Mouse (Mus musculus): ENCODE measurements around the gene Commd1. TPM values are rescaled to one million over a fixed set of nuclear protein-coding genes. Genes with fewer than 3 reads are reported as not detected.

Gene Commd1
- polyA plus RNA-seq (2014; fragmentation: Illumina TruSeq; extraction: RNeasy Lipid Tissue Mini Kit (QIAGEN cat#74804)) = 51.0 TPM

DNA sequence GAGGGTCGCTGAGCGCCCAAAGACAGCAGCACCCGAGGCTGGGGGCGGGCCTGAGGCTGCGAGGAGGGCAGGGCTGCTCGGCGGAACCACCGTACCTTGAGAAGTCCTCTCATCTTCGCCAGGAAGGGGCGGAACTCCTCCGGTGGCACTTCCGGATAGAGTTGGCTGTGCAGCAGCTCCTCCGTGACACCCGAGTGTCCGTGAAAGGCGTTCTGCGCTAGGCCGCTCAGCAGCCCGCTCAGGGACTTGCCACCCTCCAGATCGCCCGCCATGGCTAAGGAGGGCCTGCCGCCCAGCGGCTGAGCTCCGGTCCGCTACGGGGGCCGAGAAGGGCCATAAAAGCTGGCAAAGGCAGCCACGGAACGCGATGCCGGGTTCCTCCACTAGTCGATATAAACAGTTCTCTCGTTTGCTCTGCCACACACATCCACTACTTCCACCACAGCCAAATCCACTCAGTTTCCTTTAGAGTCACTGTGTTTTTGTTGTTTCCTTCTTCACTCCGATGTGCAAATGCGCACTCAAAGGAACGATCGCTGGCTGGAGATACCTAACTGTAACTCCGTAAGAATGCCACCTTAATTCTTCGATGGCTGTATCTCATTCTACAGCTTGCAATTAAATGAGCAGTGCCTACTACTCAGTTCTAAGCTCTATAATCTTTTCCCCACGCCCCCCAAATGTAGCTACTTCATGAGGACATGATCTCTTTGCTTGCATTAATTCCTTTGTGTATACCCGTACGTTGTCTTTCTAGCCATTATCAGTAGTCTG lies at the start of gene Commd1, which contains the start of gene Gm28048:
Gene Commd1 (minus strand): TSS at position 399 of the 774 bp plus-strand sequence.
Gene Gm28048 (minus strand): TSS at position 107 of the 774 bp plus-strand sequence.

GRCm38 (mm10) chr11:23007481-23008180 lies 25.4 kb upstream of the Commd1 start, which contains the start of gene Fam161a:
Gene Fam161a, plus strand, starts transcription at chr11:23007531.

DNA sequence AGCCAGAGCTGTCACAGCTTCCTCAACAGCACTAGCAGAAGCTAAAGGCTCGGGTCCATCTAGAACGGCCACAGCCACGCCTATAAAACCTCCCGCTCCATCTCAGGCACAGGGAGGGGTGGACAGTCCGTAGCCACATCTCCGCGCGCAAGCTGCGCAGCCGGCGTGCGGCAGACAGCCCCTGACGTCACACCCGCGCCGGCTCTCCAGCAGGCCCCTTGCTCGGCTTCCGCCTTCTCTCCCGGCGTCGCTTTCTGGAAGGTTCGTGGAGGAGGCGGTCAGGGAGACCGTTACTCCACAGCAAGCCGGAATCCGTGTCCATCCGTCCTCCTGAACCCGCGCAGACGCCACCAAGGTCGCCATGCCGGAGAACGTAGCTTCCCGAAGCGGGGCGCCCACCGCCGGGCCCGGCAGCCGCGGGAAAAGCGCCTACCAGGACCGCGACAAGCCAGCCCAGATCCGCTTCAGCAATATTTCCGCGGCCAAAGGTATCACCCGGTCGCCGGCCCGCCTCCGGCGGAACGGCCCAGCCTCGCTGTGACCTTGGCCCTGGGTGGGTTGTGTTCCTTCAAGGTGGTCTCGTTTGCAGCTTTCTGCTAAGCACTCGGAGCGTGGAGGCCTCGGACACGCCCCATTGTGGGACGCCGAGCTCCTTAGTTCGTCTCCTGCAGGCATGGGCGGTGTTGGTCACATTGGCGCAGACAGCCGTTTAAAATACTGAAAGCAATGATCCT lies 8.4 kb upstream of the Commd1 start, which contains the start of gene Cct4:
Gene Cct4 (plus strand): TSS at position 127 of the 734 bp plus-strand sequence.

GRCm38 (mm10) chr11:22971835-22972709 lies 10.1 kb downstream of the Commd1 start, which contains the start of gene Zrsr1:
Gene Zrsr1, plus strand, starts transcription at chr11:22972005.

DNA sequence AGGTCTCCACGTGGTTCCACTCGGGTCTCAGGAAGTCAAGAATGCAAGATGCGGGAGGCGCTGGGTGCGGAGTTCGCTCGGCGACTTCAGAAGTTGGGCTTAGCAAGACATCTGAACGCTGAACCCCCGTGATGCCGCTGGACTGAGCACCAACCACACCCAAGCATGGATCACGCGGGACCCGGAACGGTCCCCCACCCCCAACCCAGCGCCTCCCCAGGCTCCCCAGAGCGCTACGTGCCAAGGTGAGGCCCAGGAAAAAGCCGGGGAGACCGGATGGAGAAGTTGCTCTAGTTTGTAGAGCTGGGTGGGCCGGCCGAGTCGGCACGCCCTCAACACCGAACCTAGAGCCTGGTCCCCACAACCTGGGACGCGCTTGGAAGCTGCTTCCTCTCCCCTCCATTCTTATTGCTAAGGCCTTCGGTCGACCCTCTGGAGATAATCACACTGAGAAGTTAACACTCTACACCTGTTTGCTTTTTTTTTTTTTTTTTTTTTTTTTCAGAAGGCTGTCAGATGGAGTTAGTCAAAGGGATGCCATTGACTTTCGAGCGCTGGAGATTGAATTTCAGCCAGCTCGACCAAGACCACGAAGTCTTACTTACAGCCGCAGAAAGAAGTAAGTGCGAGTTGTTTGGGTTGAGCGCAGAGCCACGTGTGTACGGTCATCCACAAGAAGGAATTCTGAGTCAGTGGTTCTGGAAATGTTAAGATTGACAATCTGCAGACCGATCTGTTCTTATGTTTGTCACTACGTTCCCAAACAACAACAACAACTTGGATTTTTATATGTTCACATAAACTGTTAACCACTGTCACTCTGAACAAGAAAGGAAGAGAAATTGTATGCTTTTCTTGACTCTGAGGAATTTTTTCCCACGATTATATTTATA lies 121.6 kb downstream of the Commd1 start, which contains the start of gene B3gnt2:
Gene B3gnt2 (minus strand): TSS at position 627 of the 893 bp plus-strand sequence.

Other genes with a start within 250 kb of the Commd1 start
- gene B3gnt2, start 121.4 kb downstream of the Commd1 start, polyA plus RNA-seq (2014; fragmentation: Illumina TruSeq; extraction: RNeasy Lipid Tissue Mini Kit (QIAGEN cat#74804)) = 5.8 TPM
- gene Zrsr1, start 10.4 kb downstream of the Commd1 start, polyA plus RNA-seq (2014; fragmentation: Illumina TruSeq; extraction: RNeasy Lipid Tissue Mini Kit (QIAGEN cat#74804)) = 37.6 TPM
- 46.2 TPM for gene Gm28048, start 292 bp downstream of the Commd1 start, polyA plus RNA-seq (2014; fragmentation: Illumina TruSeq; extraction: RNeasy Lipid Tissue Mini Kit (QIAGEN cat#74804))
- 645 TPM for gene Cct4, start 8.1 kb upstream of the Commd1 start, polyA plus RNA-seq (2014; fragmentation: Illumina TruSeq; extraction: RNeasy Lipid Tissue Mini Kit (QIAGEN cat#74804))
- gene Fam161a, start 25.1 kb upstream of the Commd1 start, polyA plus RNA-seq (2014; fragmentation: Illumina TruSeq; extraction: RNeasy Lipid Tissue Mini Kit (QIAGEN cat#74804)) = 13.3 TPM

Data from ovary, adult 10 weeks (tissue).